8 mouse cellular contexts compared by ENCODE assay signal in genomic region chr5:9724287-9724955, GRCm38 (mm10). TPM values are rescaled to one million over a fixed set of nuclear protein-coding genes. Genes with fewer than 3 reads are reported as not detected.
DNase-seq lines count a peak whose midpoint lies in the region; ATAC-seq lines count a peak whose summit lies in the region.

No protein-coding gene starts in this region.

- H3K4me3 ChIP-seq in heart, embryonic 11.5 days (ENCODE audit: low read depth, low read length), result peak overlapping the region; percentile 45
- peak overlapping the region; percentile 47 for H3K4me3 ChIP-seq in hindbrain, embryonic 11.5 days (ENCODE audit: low read depth, low read length)
- peak overlapping the region; percentile 68 for H3K4me3 ChIP-seq in midbrain, embryonic 10.5 days

- no peaks in the 10 kb centered on the region for H3K36me3 ChIP-seq in heart, embryonic 11.5 days (ENCODE audit: control insufficient read depth, insufficient read depth, low read length)
- no peaks in the 10 kb centered on the region for H3K36me3 ChIP-seq in hindbrain, embryonic 11.5 days (ENCODE audit: control insufficient read depth, insufficient read depth, low read length)
- H3K36me3 ChIP-seq in midbrain, embryonic 10.5 days, result no peaks in the 10 kb centered on the region

- no peak for ATAC-seq in heart, embryonic 11.5 days (replicated peaks; ENCODE audit: insufficient number of reproducible peaks, low FRiP score, low TSS enrichment)
- peak; percentile 8 for ATAC-seq in hindbrain, embryonic 11.5 days (ENCODE audit: low FRiP score)
- no peak for ATAC-seq in inflammation-experienced regulatory T-cells, adult 6 months
- ATAC-seq in erythroblast, adult 5-6 weeks (replicated peaks; ENCODE audit: low FRiP score, poor library complexity, severe bottlenecking), result no peak

- WGBS in heart, embryonic 11.5 days (ENCODE audit: insufficient replicate concordance), result 4% methylated on average over 13 of the region's 13 CpGs
- 10% methylated on average over 13 of the region's 13 CpGs for WGBS in hindbrain, embryonic 11.5 days
- WGBS in midbrain, embryonic 10.5 days, result 10% methylated on average over 13 of the region's 13 CpGs

- no peak overlapping the region for H3K27ac ChIP-seq in heart, embryonic 11.5 days (ENCODE audit: low read depth, low read length)
- no peak overlapping the region for H3K27ac ChIP-seq in hindbrain, embryonic 11.5 days (ENCODE audit: low read depth, low read length)
- peak overlapping the region; percentile 83 for H3K27ac ChIP-seq in midbrain, embryonic 10.5 days (replicated peaks)

- DNase-seq in heart, postnatal 10 days, result no peak
- DNase-seq in brain, embryonic 18.5 days (ENCODE audit: low read depth, low spot score), result peak; percentile 20
- DNase-seq in hindbrain, embryonic 11.5 days (ENCODE audit: low spot score), result peak; percentile 42
- DNase-seq in midbrain, embryonic 10.5 days (ENCODE audit: low spot score), result no peak
- DNase-seq in ovary, postnatal 36 days (ENCODE audit: low spot score), result no peak

- H3K27me3 ChIP-seq in heart, embryonic 11.5 days (ENCODE audit: control insufficient read depth, insufficient read depth, low read length), result peaks cover 17% of the 10 kb centered on the region
- no peaks in the 10 kb centered on the region for H3K27me3 ChIP-seq in hindbrain, embryonic 11.5 days (ENCODE audit: control insufficient read depth, insufficient read depth, low read length)
- peaks cover 33% of the 10 kb centered on the region for H3K27me3 ChIP-seq in midbrain, embryonic 10.5 days (ENCODE audit: low read depth, poor library complexity, severe bottlenecking)

- peak overlapping the region; percentile 89 for H3K4me2 ChIP-seq in heart, embryonic 11.5 days
- H3K4me2 ChIP-seq in hindbrain, embryonic 11.5 days (replicated peaks; ENCODE audit: low read depth, low read length), result peak overlapping the region; percentile 79

- intact Hi-C loops in heart, postnatal 10 days (cut with DNase I), result no loop called here

- no peaks in the 10 kb centered on the region for H3K9me3 ChIP-seq in heart, embryonic 11.5 days (replicated peaks; ENCODE audit: control insufficient read depth, low read length)
- H3K9me3 ChIP-seq in hindbrain, embryonic 11.5 days (ENCODE audit: control insufficient read depth, low read length), result no peaks in the 10 kb centered on the region
- H3K9me3 ChIP-seq in midbrain, embryonic 10.5 days (replicated peaks), result no peaks in the 10 kb centered on the region

- peaks cover 6% of the 10 kb centered on the region; the same call in 1 of the 2 replicates for H3K4me1 ChIP-seq in heart, embryonic 11.5 days (ENCODE audit: control insufficient read depth, insufficient read depth, low read length)
- H3K4me1 ChIP-seq in hindbrain, embryonic 11.5 days (replicated peaks; ENCODE audit: control insufficient read depth, insufficient read depth, low read length), result no peaks in the 10 kb centered on the region
- peaks cover 27% of the 10 kb centered on the region for H3K4me1 ChIP-seq in midbrain, embryonic 10.5 days

- no peak overlapping the region for H3K9ac ChIP-seq in heart, embryonic 11.5 days (ENCODE audit: low read depth, low read length)
- H3K9ac ChIP-seq in hindbrain, embryonic 11.5 days (ENCODE audit: low read depth, low read length), result peak overlapping the region; percentile 40

RNA-seq across cellular contexts. Expression of gene Grm3, which starts 0.5 kb away (rescaled TPM):
- 0.04 and 0.08 TPM in 2 replicates for polyA plus RNA-seq in heart, embryonic 11.5 days (2014; fragmentation: Nextera tagmentation; extraction: Ambion mirVana)
- total RNA-seq in heart, postnatal 10 days (2021), result under 1 TPM in 1 of 2 experiments, not detected in 1; 0.07 TPM
- 1.6 and 3.1 TPM in 2 replicates for polyA plus RNA-seq in hindbrain, embryonic 11.5 days (2014; fragmentation: Nextera tagmentation; extraction: Ambion mirVana)
- polyA plus RNA-seq in midbrain, embryonic 10.5 days (2016; fragmentation: Nextera tagmentation; extraction: Ambion mirVana), result 1.7 and 4.0 TPM in 2 replicates
- not detected for polyA plus RNA-seq in inflammation-experienced regulatory T-cells, adult 6 months (2017; shearing (Covaris generic))
- total RNA-seq in erythroblast, adult 5-6 weeks (2015; ENCODE audit: low replicate concordance), result not detected in 2 replicates
- not detected in 2 replicates for total RNA-seq in erythroblast, adult 5-6 weeks (2017; ENCODE audit: low replicate concordance)

Comparison
In these comparisons a context has a peak if more than half of its experiments do, and no peak if none do; other contexts are left out.
1. DNase-seq: peak in brain, embryonic 18.5 days (single experiment) and hindbrain, embryonic 11.5 days (single experiment); none in heart, postnatal 10 days (0 of 2), midbrain, embryonic 10.5 days (single experiment) and ovary, postnatal 36 days (single experiment).
2. Peak in every context shown above with its lines, with median percentiles within 50 percentile points of each other: H3K4me3 ChIP-seq.